Mouse (Mus musculus) lung, adult 2 months (tissue): ENCODE data around the gene Tnfaip3.

Source experiments
- CTCF ChIP-seq: fragments of 200-500 bp; IDR thresholded peaks from 2 replicates; pipeline ENCODE4 v1.5.1; 2011; ENCODE audit warnings: mild to moderate bottlenecking, low read length, control low read depth; ENCODE audit not compliant: insufficient read depth
- POLR2A ChIP-seq: fragments of 200-500 bp; IDR thresholded peaks from 2 replicates; pipeline ENCODE4 v1.6.1; 2011; ENCODE audit warnings: low read depth, mild to moderate bottlenecking, control low read depth, low read length, borderline replicate concordance; ENCODE audit errors: extremely low read depth

- TF ChIP-seq POLR2A (no peak), CTCF (no peak)
Observed at GRCm38 (mm10) chr10:18992971-18993370, 22.5 kb downstream of the Tnfaip3 start.
